Mouse (Mus musculus): ENCODE results near the gene Ocel1. TPM values are rescaled to one million over a fixed set of nuclear protein-coding genes. Genes with fewer than 3 reads are reported as not detected.

Gene Ocel1
- polyA plus RNA-seq, 1 experiment from 2014 or later: 4.7 TPM

- peak within 1 kb of the TSS; percentile 66 for H3K4me3 ChIP-seq (ENCODE audit: low read depth, low read length)
- peak; percentile 66 for ATAC-seq (ENCODE audit: low read depth)
- H3K9me3 ChIP-seq (replicated peaks; ENCODE audit: control insufficient read depth, low read length): no peaks in the 10 kb centered on the region
- no peaks in the 10 kb centered on the region for H3K27me3 ChIP-seq (ENCODE audit: control insufficient read depth, insufficient read depth, low read depth, low read length)
- H3K36me3 ChIP-seq (ENCODE audit: control insufficient read depth, insufficient read depth): no peaks in the 10 kb centered on the region; the same call in 1 of the 2 replicates
- peak within 1 kb of the TSS; percentile 83 for H3K4me2 ChIP-seq (ENCODE audit: low read depth, low read length)
- peaks cover 30% of the 10 kb centered on the region for H3K4me1 ChIP-seq (ENCODE audit: control insufficient read depth, low read depth, low read length)
- under 1% methylated on average over 56 of the region's 56 CpGs for WGBS (ENCODE audit: insufficient replicate concordance)
- H3K9ac ChIP-seq (ENCODE audit: low read depth, low read length): peak within 1 kb of the TSS; percentile 57
- peak within 1 kb of the TSS; percentile 83 for H3K27ac ChIP-seq (ENCODE audit: low read length)
Observed at GRCm38 (mm10) chr8:71366771-71367528, 4.1 kb upstream of the Ocel1 start, which contains the start of gene Use1. Gene Use1 (plus strand): TSS chr8:71366848.

GRCm38 (mm10) chr8:71367529-71368176 is 3.4 kb upstream of the Ocel1 start:
- H3K4me2 ChIP-seq (ENCODE audit: low read depth, low read length): peak overlapping the region; percentile 78
- H3K9me3 ChIP-seq (replicated peaks; ENCODE audit: control insufficient read depth, low read length): no peaks in the 10 kb centered on the region
- H3K27ac ChIP-seq (ENCODE audit: low read length): peak overlapping the region; percentile 83
- H3K27me3 ChIP-seq (ENCODE audit: control insufficient read depth, insufficient read depth, low read depth, low read length): no peaks in the 10 kb centered on the region
- H3K4me3 ChIP-seq (ENCODE audit: low read depth, low read length): peak overlapping the region; percentile 66
- ATAC-seq (ENCODE audit: low read depth): no peak
- 34% methylated on average over 17 of the region's 17 CpGs for WGBS (ENCODE audit: insufficient replicate concordance)
- no peaks in the 10 kb centered on the region; the same call in 1 of the 2 replicates for H3K36me3 ChIP-seq (ENCODE audit: control insufficient read depth, insufficient read depth)
- H3K4me1 ChIP-seq (ENCODE audit: control insufficient read depth, low read depth, low read length): peaks cover 30% of the 10 kb centered on the region
- peak overlapping the region; percentile 57 for H3K9ac ChIP-seq (ENCODE audit: low read depth, low read length)

- Histone ChIP-seq H3K4me1 (ENCODE audit: control insufficient read depth, low read depth, low read length) (peaks cover 30% of the 10 kb centered on the region), H3K9ac (ENCODE audit: low read depth, low read length) (no peak overlapping the region; the same call in 1 of the 2 replicates)
Observed at GRCm38 (mm10) chr8:71368366-71368765, 2.7 kb upstream of the Ocel1 start.

GRCm38 (mm10) chr8:71369040-71369718 is 1.9 kb upstream of the Ocel1 start:
- Histone ChIP-seq H3K4me2 (ENCODE audit: low read depth, low read length) (no peak overlapping the region), H3K4me3 (ENCODE audit: low read depth, low read length) (no peak overlapping the region), H3K27me3 (ENCODE audit: control insufficient read depth, insufficient read depth, low read depth, low read length) (no peaks in the 10 kb centered on the region), H3K36me3 (ENCODE audit: control insufficient read depth, insufficient read depth) (no peaks in the 10 kb centered on the region; the same call in 1 of the 2 replicates), H3K9ac (ENCODE audit: low read depth, low read length) (no peak overlapping the region), H3K9me3 (replicated peaks; ENCODE audit: control insufficient read depth, low read length) (no peaks in the 10 kb centered on the region), H3K27ac (ENCODE audit: low read length) (no peak overlapping the region), H3K4me1 (ENCODE audit: control insufficient read depth, low read depth, low read length) (peaks cover 30% of the 10 kb centered on the region)
- ATAC-seq (ENCODE audit: low read depth): no peak
- 79% methylated on average over 10 of the region's 10 CpGs for WGBS (ENCODE audit: insufficient replicate concordance)

More at GRCm38 (mm10) chr8:71368366-71368765, 2.7 kb upstream of the Ocel1 start:
- H3K36me3 ChIP-seq (ENCODE audit: control insufficient read depth, insufficient read depth): no peaks in the 10 kb centered on the region; the same call in 1 of the 2 replicates
- peak overlapping the region; percentile 66; the same call in 1 of the 2 replicates for H3K4me3 ChIP-seq (ENCODE audit: low read depth, low read length)
- no peaks in the 10 kb centered on the region for H3K27me3 ChIP-seq (ENCODE audit: control insufficient read depth, insufficient read depth, low read depth, low read length)
- no peak for ATAC-seq (ENCODE audit: low read depth)
- H3K9me3 ChIP-seq (replicated peaks; ENCODE audit: control insufficient read depth, low read length): no peaks in the 10 kb centered on the region
- H3K27ac ChIP-seq (ENCODE audit: low read length): no peak overlapping the region
- peak overlapping the region; percentile 78; the same call in 1 of the 2 replicates for H3K4me2 ChIP-seq (ENCODE audit: low read depth, low read length)

GRCm38 (mm10) chr8:71370711-71371235 is 325 bp upstream of the Ocel1 start:
- WGBS (ENCODE audit: insufficient replicate concordance): 9% methylated on average over 5 of the region's 5 CpGs
- peak overlapping the region; percentile 4; the same call in 1 of the 2 replicates for H3K9ac ChIP-seq (ENCODE audit: low read depth, low read length)
- no peaks in the 10 kb centered on the region for H3K9me3 ChIP-seq (replicated peaks; ENCODE audit: control insufficient read depth, low read length)
- H3K36me3 ChIP-seq (ENCODE audit: control insufficient read depth, insufficient read depth): no peaks in the 10 kb centered on the region; the same call in 1 of the 2 replicates
- no peaks in the 10 kb centered on the region for H3K27me3 ChIP-seq (ENCODE audit: control insufficient read depth, insufficient read depth, low read depth, low read length)
- ATAC-seq (ENCODE audit: low read depth): no peak
- H3K4me1 ChIP-seq (ENCODE audit: control insufficient read depth, low read depth, low read length): peaks cover 38% of the 10 kb centered on the region
- peak overlapping the region; percentile 56 for H3K4me2 ChIP-seq (ENCODE audit: low read depth, low read length)
- H3K27ac ChIP-seq (ENCODE audit: low read length): no peak overlapping the region; the same call in 1 of the 2 replicates
- H3K4me3 ChIP-seq (ENCODE audit: low read depth, low read length): peak overlapping the region; percentile 85

- no peak overlapping the region for H3K4me2 ChIP-seq (ENCODE audit: low read depth, low read length)
- H3K9me3 ChIP-seq (replicated peaks; ENCODE audit: control insufficient read depth, low read length): no peaks in the 10 kb centered on the region
- H3K27ac ChIP-seq (ENCODE audit: low read length): no peak overlapping the region
- 81% methylated on average over 12 of the region's 12 CpGs for WGBS (ENCODE audit: insufficient replicate concordance)
- H3K36me3 ChIP-seq (ENCODE audit: control insufficient read depth, insufficient read depth): no peaks in the 10 kb centered on the region; the same call in none of the 2 replicates
- H3K9ac ChIP-seq (ENCODE audit: low read depth, low read length): no peak overlapping the region
- no peak for ATAC-seq (ENCODE audit: low read depth)
- peaks cover 15% of the 10 kb centered on the region for H3K27me3 ChIP-seq (ENCODE audit: control insufficient read depth, insufficient read depth, low read depth, low read length)
- H3K4me3 ChIP-seq (ENCODE audit: low read depth, low read length): no peak overlapping the region
- peaks cover 44% of the 10 kb centered on the region for H3K4me1 ChIP-seq (ENCODE audit: control insufficient read depth, low read depth, low read length)
Observed at GRCm38 (mm10) chr8:71372427-71372826, 1.3 kb downstream of the Ocel1 start.

- WGBS (ENCODE audit: insufficient replicate concordance): 77% methylated on average over 3 of the region's 3 CpGs
- no peak for ATAC-seq (ENCODE audit: low read depth)
- no peak overlapping the region for H3K27ac ChIP-seq (ENCODE audit: low read length)
- no peak overlapping the region for H3K9ac ChIP-seq (ENCODE audit: low read depth, low read length)
- H3K4me1 ChIP-seq (ENCODE audit: control insufficient read depth, low read depth, low read length): peaks cover 39% of the 10 kb centered on the region
- peaks cover 15% of the 10 kb centered on the region for H3K27me3 ChIP-seq (ENCODE audit: control insufficient read depth, insufficient read depth, low read depth, low read length)
- no peaks in the 10 kb centered on the region; the same call in none of the 2 replicates for H3K36me3 ChIP-seq (ENCODE audit: control insufficient read depth, insufficient read depth)
- H3K9me3 ChIP-seq (replicated peaks; ENCODE audit: control insufficient read depth, low read length): no peaks in the 10 kb centered on the region
- H3K4me2 ChIP-seq (ENCODE audit: low read depth, low read length): no peak overlapping the region
- H3K4me3 ChIP-seq (ENCODE audit: low read depth, low read length): no peak overlapping the region
Observed at GRCm38 (mm10) chr8:71373000-71373399, 1.9 kb downstream of the Ocel1 start.

GRCm38 (mm10) chr8:71374616-71375206 is 3.6 kb downstream of the Ocel1 start:
- no peak overlapping the region for H3K4me3 ChIP-seq (ENCODE audit: low read depth, low read length)
- peaks cover 28% of the 10 kb centered on the region for H3K27me3 ChIP-seq (ENCODE audit: control insufficient read depth, insufficient read depth, low read depth, low read length)
- H3K4me1 ChIP-seq (ENCODE audit: control insufficient read depth, low read depth, low read length): peaks cover 32% of the 10 kb centered on the region
- no peak overlapping the region for H3K9ac ChIP-seq (ENCODE audit: low read depth, low read length)
- H3K27ac ChIP-seq (ENCODE audit: low read length): no peak overlapping the region
- no peaks in the 10 kb centered on the region; the same call in 1 of the 2 replicates for H3K36me3 ChIP-seq (ENCODE audit: control insufficient read depth, insufficient read depth)
- H3K4me2 ChIP-seq (ENCODE audit: low read depth, low read length): no peak overlapping the region
- WGBS (ENCODE audit: insufficient replicate concordance): 66% methylated on average over 17 of the region's 17 CpGs
- ATAC-seq (ENCODE audit: low read depth): no peak
- H3K9me3 ChIP-seq (replicated peaks; ENCODE audit: control insufficient read depth, low read length): no peaks in the 10 kb centered on the region

Data from liver, embryonic 16.5 days (tissue).